Mouse (Mus musculus): ENCODE measurements around the gene Snca. TPM values are rescaled to one million over a fixed set of nuclear protein-coding genes. Genes with fewer than 3 reads are reported as not detected.

Snca gene
- polyA plus RNA-seq, 1 experiment: 3.4 TPM

DNA sequence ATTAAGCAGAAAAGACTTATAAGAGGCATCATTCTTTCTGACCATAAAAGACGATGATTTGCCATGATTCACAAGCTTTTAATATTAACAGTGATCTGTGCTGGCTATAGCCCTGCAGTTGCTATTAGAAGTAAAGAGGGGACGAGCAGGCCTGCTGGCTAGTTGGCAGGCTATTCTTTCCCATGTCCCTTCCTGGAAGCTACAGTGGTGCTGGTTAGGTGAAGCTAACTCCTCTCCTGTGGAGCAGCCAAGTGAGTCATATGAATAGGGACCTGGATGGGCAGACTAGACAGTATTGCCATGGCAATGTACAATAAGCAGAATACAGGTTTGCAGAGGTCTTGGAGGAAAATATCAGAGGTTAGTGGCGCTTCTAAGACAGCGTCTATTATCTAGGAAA, 66.8 kb downstream of the Snca start:
- no peak overlapping the region for H3K27ac ChIP-seq (ENCODE audit: insufficient read depth, low read depth, low read length)
- no peaks in the 10 kb centered on the region for H3K4me1 ChIP-seq (ENCODE audit: control insufficient read depth, insufficient read depth, low read length)
- TF ChIP-seq POLR2A (IDR thresholded peaks at IDR 0.05; ENCODE audit: low read depth, low read length) (no peak), CTCF (conservative IDR thresholded peaks at IDR 0.05; ENCODE audit: insufficient read depth, insufficient read length, low read depth, low read length) (no peak)
- WGBS: 88% methylated on average over 4 of the region's 4 CpGs
- no peak for DNase-seq
- no peaks in the 10 kb centered on the region for H3K27me3 ChIP-seq (replicated peaks; ENCODE audit: control insufficient read depth, insufficient read depth, low read length)
- H3K36me3 ChIP-seq (ENCODE audit: control insufficient read depth, insufficient read depth, low read length): no peaks in the 10 kb centered on the region
- H3K4me3 ChIP-seq (ENCODE audit: insufficient read depth, low read depth, low read length): no peak overlapping the region

DNA sequence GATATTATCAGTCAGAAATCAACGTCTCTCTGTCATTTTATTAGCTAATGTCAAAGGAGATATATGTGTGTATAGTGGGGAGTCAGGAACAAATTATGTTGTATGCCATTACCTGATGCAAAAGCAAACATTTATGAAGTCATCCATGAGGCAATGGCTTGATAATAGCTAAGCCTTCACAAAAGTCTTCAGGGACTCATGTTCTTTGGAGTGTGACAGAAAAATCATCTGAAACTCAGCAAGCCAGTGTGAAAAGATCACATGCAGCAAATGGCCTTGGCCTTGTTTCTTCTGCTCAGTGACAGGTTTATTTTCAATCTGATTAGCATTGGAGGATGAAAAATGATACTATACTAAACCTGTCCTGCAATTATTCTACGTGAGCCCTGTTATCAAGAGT, 67.9 kb downstream of the Snca start:
- Histone ChIP-seq H3K4me3 (ENCODE audit: insufficient read depth, low read depth, low read length) (no peak overlapping the region), H3K36me3 (ENCODE audit: control insufficient read depth, insufficient read depth, low read length) (no peaks in the 10 kb centered on the region), H3K27me3 (replicated peaks; ENCODE audit: control insufficient read depth, insufficient read depth, low read length) (no peaks in the 10 kb centered on the region), H3K4me1 (ENCODE audit: control insufficient read depth, insufficient read depth, low read length) (no peaks in the 10 kb centered on the region), H3K27ac (ENCODE audit: insufficient read depth, low read depth, low read length) (no peak overlapping the region)
- TF ChIP-seq POLR2A (IDR thresholded peaks at IDR 0.05; ENCODE audit: low read depth, low read length): no peak
- no peak for TF ChIP-seq CTCF (conservative IDR thresholded peaks at IDR 0.05; ENCODE audit: insufficient read depth, insufficient read length, low read depth, low read length)
- no peak for DNase-seq
- WGBS: 35% methylated on average over 2 of the region's 2 CpGs

GRCm38 (mm10) chr6:60754975-60755374, 74.7 kb downstream of the Snca start:
- Histone ChIP-seq H3K27me3 (replicated peaks; ENCODE audit: control insufficient read depth, insufficient read depth, low read length) (no peaks in the 10 kb centered on the region), H3K36me3 (ENCODE audit: control insufficient read depth, insufficient read depth, low read length) (no peaks in the 10 kb centered on the region), H3K27ac (ENCODE audit: insufficient read depth, low read depth, low read length) (no peak overlapping the region), H3K4me1 (ENCODE audit: control insufficient read depth, insufficient read depth, low read length) (no peaks in the 10 kb centered on the region), H3K4me3 (ENCODE audit: insufficient read depth, low read depth, low read length) (no peak overlapping the region)
- 88% methylated on average over 1 of the region's 1 CpGs for WGBS
- no peak for TF ChIP-seq POLR2A (IDR thresholded peaks at IDR 0.05; ENCODE audit: low read depth, low read length)
- TF ChIP-seq CTCF (conservative IDR thresholded peaks at IDR 0.05; ENCODE audit: insufficient read depth, insufficient read length, low read depth, low read length): no peak
- no peak for DNase-seq

DNA sequence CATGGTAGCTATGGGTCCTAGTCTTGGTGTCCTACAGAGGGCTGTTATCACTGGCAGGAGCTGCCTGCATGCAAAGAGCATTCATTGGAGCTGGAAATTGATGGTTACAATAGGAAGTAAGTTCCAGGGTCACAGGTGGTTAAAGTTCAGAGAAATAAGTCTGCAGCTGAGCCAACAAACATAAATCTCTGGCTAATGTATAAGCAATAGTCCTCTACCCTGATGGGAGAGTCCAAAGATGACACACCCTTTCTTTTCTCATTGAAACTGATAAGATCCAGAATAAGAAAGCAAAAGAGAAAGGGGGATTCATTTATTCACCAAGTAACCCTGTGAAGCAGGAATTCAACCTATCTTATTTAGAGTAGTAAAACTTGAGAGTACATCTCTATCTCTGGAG, 83.7 kb downstream of the Snca start:
- DNase-seq: no peak
- H3K36me3 ChIP-seq (ENCODE audit: control insufficient read depth, insufficient read depth, low read length): no peaks in the 10 kb centered on the region
- H3K27me3 ChIP-seq (replicated peaks; ENCODE audit: control insufficient read depth, insufficient read depth, low read length): no peaks in the 10 kb centered on the region
- H3K27ac ChIP-seq (ENCODE audit: insufficient read depth, low read depth, low read length): no peak overlapping the region
- TF ChIP-seq CTCF (conservative IDR thresholded peaks at IDR 0.05; ENCODE audit: insufficient read depth, insufficient read length, low read depth, low read length) (no peak), POLR2A (IDR thresholded peaks at IDR 0.05; ENCODE audit: low read depth, low read length) (no peak)
- no peaks in the 10 kb centered on the region for H3K4me1 ChIP-seq (ENCODE audit: control insufficient read depth, insufficient read depth, low read length)
- H3K4me3 ChIP-seq (ENCODE audit: insufficient read depth, low read depth, low read length): no peak overlapping the region

DNA sequence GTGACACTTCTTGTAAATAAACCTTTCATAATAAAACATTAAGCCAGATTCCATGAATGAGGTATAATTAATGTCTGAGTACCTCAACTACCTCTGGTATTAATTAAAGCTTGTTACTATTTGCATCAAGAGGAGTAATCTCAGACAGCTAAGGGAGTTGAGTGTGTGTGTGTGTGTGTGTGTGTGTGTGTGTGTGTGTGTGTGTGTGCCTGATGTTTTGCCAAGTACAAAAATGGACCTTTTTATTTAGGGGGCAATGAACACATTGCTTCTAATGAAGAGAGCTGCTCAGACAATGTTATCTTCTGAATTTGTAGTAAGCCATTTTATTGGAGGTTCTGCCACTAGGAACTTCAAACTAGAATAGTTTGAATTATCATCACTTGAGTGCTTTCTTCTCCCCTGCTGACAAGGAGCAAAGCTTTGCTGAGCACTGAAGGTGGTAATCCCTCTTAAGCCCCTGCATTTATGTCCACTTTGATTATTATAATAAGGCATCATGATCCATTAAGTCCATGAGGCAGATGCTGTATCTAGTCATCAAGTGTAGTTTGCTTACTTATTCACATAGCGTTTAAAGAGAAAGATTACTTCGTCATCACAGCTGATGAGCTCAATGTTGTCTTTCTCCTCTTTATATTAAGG, 88.1 kb downstream of the Snca start:
- Histone ChIP-seq H3K4me3 (ENCODE audit: insufficient read depth, low read depth, low read length) (no peak overlapping the region), H3K4me1 (ENCODE audit: control insufficient read depth, insufficient read depth, low read length) (no peaks in the 10 kb centered on the region), H3K27me3 (replicated peaks; ENCODE audit: control insufficient read depth, insufficient read depth, low read length) (no peaks in the 10 kb centered on the region), H3K27ac (ENCODE audit: insufficient read depth, low read depth, low read length) (no peak overlapping the region), H3K36me3 (ENCODE audit: control insufficient read depth, insufficient read depth, low read length) (no peaks in the 10 kb centered on the region)
- WGBS: 91% methylated on average over 2 of the region's 2 CpGs
- TF ChIP-seq CTCF (conservative IDR thresholded peaks at IDR 0.05; ENCODE audit: insufficient read depth, insufficient read length, low read depth, low read length) (no peak), POLR2A (IDR thresholded peaks at IDR 0.05; ENCODE audit: low read depth, low read length) (no peak)
- no peak for DNase-seq

DNA sequence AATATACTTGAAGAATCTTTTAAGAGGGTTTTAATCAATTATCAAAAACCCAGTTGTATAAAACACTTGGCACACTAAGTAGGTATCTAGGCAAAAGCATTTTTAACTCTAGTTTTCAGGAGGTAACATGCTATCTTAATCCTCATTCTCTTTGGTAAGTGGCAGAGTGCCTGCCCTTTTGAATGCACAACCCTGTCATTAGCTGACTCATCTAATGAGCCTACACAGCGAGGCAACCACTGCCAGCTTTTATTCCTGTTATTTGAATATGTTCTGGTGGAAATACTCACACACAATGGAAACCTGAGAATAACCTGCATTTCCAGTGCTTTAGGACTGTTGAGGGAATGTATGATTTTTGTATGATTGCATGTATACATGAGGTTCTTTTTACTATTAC, 89.9 kb downstream of the Snca start:
- TF ChIP-seq POLR2A (IDR thresholded peaks at IDR 0.05; ENCODE audit: low read depth, low read length): no peak
- no peak for TF ChIP-seq CTCF (conservative IDR thresholded peaks at IDR 0.05; ENCODE audit: insufficient read depth, insufficient read length, low read depth, low read length)
- no peaks in the 10 kb centered on the region for H3K27me3 ChIP-seq (replicated peaks; ENCODE audit: control insufficient read depth, insufficient read depth, low read length)
- 36% methylated on average over 1 of the region's 1 CpGs for WGBS
- H3K27ac ChIP-seq (ENCODE audit: insufficient read depth, low read depth, low read length): no peak overlapping the region
- no peak for DNase-seq
- no peaks in the 10 kb centered on the region for H3K4me1 ChIP-seq (ENCODE audit: control insufficient read depth, insufficient read depth, low read length)
- H3K36me3 ChIP-seq (ENCODE audit: control insufficient read depth, insufficient read depth, low read length): no peaks in the 10 kb centered on the region
- no peak overlapping the region for H3K4me3 ChIP-seq (ENCODE audit: insufficient read depth, low read depth, low read length)

DNA sequence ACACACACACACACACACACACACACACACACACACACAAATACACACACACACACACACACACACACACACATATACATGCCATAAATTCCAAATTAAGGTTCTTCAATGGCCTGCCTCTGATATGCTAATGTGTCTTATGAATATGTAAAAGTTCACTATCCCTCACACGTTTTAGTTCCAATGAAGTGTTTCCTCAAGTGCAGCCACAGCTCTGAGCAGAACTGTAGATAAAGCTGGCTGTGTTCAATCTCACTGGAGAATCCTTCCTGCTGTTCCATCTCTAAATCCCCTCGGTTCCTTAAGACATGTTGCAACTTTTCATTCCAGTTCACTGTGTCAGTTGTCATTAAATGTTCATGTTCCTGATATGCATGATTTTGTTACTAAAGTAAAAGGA, 98.5 kb downstream of the Snca start:
- no peaks in the 10 kb centered on the region for H3K36me3 ChIP-seq (ENCODE audit: control insufficient read depth, insufficient read depth, low read length)
- WGBS: 49% methylated on average over 2 of the region's 2 CpGs
- no peaks in the 10 kb centered on the region for H3K27me3 ChIP-seq (replicated peaks; ENCODE audit: control insufficient read depth, insufficient read depth, low read length)
- no peaks in the 10 kb centered on the region for H3K4me1 ChIP-seq (ENCODE audit: control insufficient read depth, insufficient read depth, low read length)
- no peak overlapping the region for H3K27ac ChIP-seq (ENCODE audit: insufficient read depth, low read depth, low read length)
- no peak for TF ChIP-seq CTCF (conservative IDR thresholded peaks at IDR 0.05; ENCODE audit: insufficient read depth, insufficient read length, low read depth, low read length)
- no peak for DNase-seq
- H3K4me3 ChIP-seq (ENCODE audit: insufficient read depth, low read depth, low read length): no peak overlapping the region

Measured in kidney, adult 2 months (tissue).